Mouse (Mus musculus) brain, embryonic 14.5 days (tissue): ENCODE measurements around the gene Rps11.

ENCODE experiments used
- CTCF ChIP-seq: fragments of 200-500 bp; IDR thresholded peaks from 2 replicates; pipeline ENCODE4 v1.5.1; 2012; ENCODE audit warnings: inconsistent platforms, mild to moderate bottlenecking, moderate library complexity, borderline replicate concordance; ENCODE audit not compliant: insufficient read depth, insufficient read length; ENCODE audit errors: extremely low read depth
- POLR2A ChIP-seq: fragments of 200-500 bp; IDR thresholded peaks from 2 replicates; pipeline ENCODE4 v1.6.1; 2012; ENCODE audit warnings: mild to moderate bottlenecking, inconsistent platforms, borderline replicate concordance; ENCODE audit not compliant: poor library complexity, insufficient read depth, insufficient read length, severe bottlenecking; ENCODE audit errors: extremely low read depth

- peak; percentile 88 for TF ChIP-seq CTCF
- no peak for TF ChIP-seq POLR2A
These were observed 37.6 kb upstream of the Rps11 start for GRCm38 (mm10) chr7:45161612-45162473.
